Mouse (Mus musculus): Measurements from ENCODE around the gene Sgsm3. TPM values are rescaled to one million over a fixed set of nuclear protein-coding genes. Genes with fewer than 3 reads are reported as not detected.

Sgsm3 gene
- total and polyA plus RNA-seq, 2 experiments from 2014 or later: 67.2 to 78.9 TPM

DNA sequence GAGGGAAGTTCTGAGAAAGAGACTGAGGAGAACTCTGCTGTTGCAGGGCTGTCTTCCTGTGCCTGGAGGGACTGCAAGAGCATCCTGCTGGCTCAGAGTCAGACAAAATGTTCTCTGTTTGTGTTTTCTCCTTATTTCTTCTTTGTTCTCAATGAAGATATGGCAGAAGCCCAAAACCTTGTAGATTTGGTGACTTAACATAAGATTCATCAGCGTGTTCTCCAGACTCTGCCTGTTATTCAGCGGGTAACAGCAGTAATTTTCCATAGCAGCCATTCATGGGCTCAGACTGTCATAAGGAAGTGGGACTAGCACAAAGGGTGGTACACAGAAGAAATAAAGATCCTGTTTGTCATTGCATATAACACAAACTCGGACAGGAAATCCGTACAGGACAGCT, 2.0 kb downstream of the Sgsm3 start:
- DNase-seq: peak; percentile 6
- TF ChIP-seq CTCF (IDR thresholded peaks at IDR 0.05; ENCODE audit: low read depth): no peak
- no peak overlapping the region for H3K4me2 ChIP-seq (ENCODE audit: low read depth)

DNA sequence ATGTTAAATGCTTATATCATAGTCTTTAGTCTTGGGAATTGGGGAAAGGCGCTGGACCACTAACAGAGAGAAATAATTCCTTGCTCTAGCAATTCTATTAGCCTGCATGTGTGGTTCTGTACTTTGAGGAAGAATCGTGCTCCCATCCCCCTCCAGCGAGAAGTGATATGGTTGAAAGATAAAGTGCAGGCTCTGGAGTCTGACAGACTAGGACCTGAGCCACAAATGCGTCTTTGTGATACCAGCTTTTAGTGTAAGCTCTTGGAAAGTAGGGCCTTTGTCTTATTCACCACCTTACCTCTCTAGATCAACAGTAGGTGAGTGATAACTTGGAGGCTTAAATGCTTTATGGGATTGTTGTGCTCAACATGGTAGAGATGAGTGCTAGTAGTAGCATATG, 3.6 kb downstream of the Sgsm3 start:
- no peak for DNase-seq
- no peak for TF ChIP-seq CTCF (IDR thresholded peaks at IDR 0.05; ENCODE audit: low read depth)
- Histone ChIP-seq H3K36me3 (ENCODE audit: insufficient read depth) (no peaks in the 10 kb centered on the region), H3K4me1 (ENCODE audit: insufficient read depth) (no peaks in the 10 kb centered on the region), H3K4me2 (ENCODE audit: low read depth) (no peak overlapping the region), H3K27me3 (ENCODE audit: insufficient read depth, low read length) (no peaks in the 10 kb centered on the region), H3K4me3 (ENCODE audit: low read depth, low read length) (no peak overlapping the region), H3K9ac (no peak overlapping the region), H3K27ac (ENCODE audit: low read depth, low read length) (no peak overlapping the region), H3K9me3 (ENCODE audit: low read length) (no peaks in the 10 kb centered on the region)
- 93% methylated on average over 4 of the region's 4 CpGs for WGBS
- no peak for ATAC-seq

More for the DNA sequence above, 2.0 kb downstream of the Sgsm3 start:
- 66% methylated on average over 4 of the region's 4 CpGs for WGBS
- Histone ChIP-seq H3K36me3 (ENCODE audit: insufficient read depth) (no peaks in the 10 kb centered on the region), H3K27me3 (ENCODE audit: insufficient read depth, low read length) (no peaks in the 10 kb centered on the region), H3K4me1 (ENCODE audit: insufficient read depth) (no peaks in the 10 kb centered on the region), H3K9ac (no peak overlapping the region), H3K9me3 (ENCODE audit: low read length) (no peaks in the 10 kb centered on the region), H3K27ac (ENCODE audit: low read depth, low read length) (no peak overlapping the region), H3K4me3 (ENCODE audit: low read depth, low read length) (no peak overlapping the region)
- no peak for ATAC-seq

- no peaks in the 10 kb centered on the region for H3K9me3 ChIP-seq (ENCODE audit: low read length)
- H3K4me1 ChIP-seq (ENCODE audit: insufficient read depth): no peaks in the 10 kb centered on the region
- H3K4me3 ChIP-seq (ENCODE audit: low read depth, low read length): no peak overlapping the region
- H3K27me3 ChIP-seq (ENCODE audit: insufficient read depth, low read length): no peaks in the 10 kb centered on the region
- no peak for TF ChIP-seq CTCF (IDR thresholded peaks at IDR 0.05; ENCODE audit: low read depth)
- no peak overlapping the region for H3K9ac ChIP-seq
- ATAC-seq (no peak), DNase-seq (no peak)
- 86% methylated on average over 2 of the region's 2 CpGs for WGBS
- H3K4me2 ChIP-seq (ENCODE audit: low read depth): no peak overlapping the region
- no peak overlapping the region for H3K27ac ChIP-seq (ENCODE audit: low read depth, low read length)
- no peaks in the 10 kb centered on the region for H3K36me3 ChIP-seq (ENCODE audit: insufficient read depth)
Measured at GRCm38 (mm10) chr15:80983264-80983663, 5.7 kb downstream of the Sgsm3 start.

- Histone ChIP-seq H3K4me3 (ENCODE audit: low read depth, low read length) (no peak overlapping the region), H3K9me3 (ENCODE audit: low read length) (no peaks in the 10 kb centered on the region), H3K4me1 (ENCODE audit: insufficient read depth) (no peaks in the 10 kb centered on the region), H3K27ac (ENCODE audit: low read depth, low read length) (no peak overlapping the region), H3K9ac (no peak overlapping the region), H3K27me3 (ENCODE audit: insufficient read depth, low read length) (no peaks in the 10 kb centered on the region), H3K4me2 (ENCODE audit: low read depth) (no peak overlapping the region), H3K36me3 (ENCODE audit: insufficient read depth) (no peaks in the 10 kb centered on the region)
- ATAC-seq (no peak), DNase-seq (no peak)
- TF ChIP-seq CTCF (IDR thresholded peaks at IDR 0.05; ENCODE audit: low read depth): no peak
- 44% methylated on average over 1 of the region's 1 CpGs for WGBS
Measured at GRCm38 (mm10) chr15:80988331-80988730, 10.8 kb downstream of the Sgsm3 start.

- 76% methylated on average over 3 of the region's 3 CpGs for WGBS
- Histone ChIP-seq H3K36me3 (ENCODE audit: insufficient read depth) (no peaks in the 10 kb centered on the region), H3K4me2 (ENCODE audit: low read depth) (no peak overlapping the region), H3K9me3 (ENCODE audit: low read length) (no peaks in the 10 kb centered on the region), H3K4me3 (ENCODE audit: low read depth, low read length) (no peak overlapping the region), H3K4me1 (ENCODE audit: insufficient read depth) (no peaks in the 10 kb centered on the region), H3K27ac (ENCODE audit: low read depth, low read length) (no peak overlapping the region), H3K27me3 (ENCODE audit: insufficient read depth, low read length) (no peaks in the 10 kb centered on the region), H3K9ac (no peak overlapping the region)
- ATAC-seq: no peak
- TF ChIP-seq CTCF (IDR thresholded peaks at IDR 0.05; ENCODE audit: low read depth): no peak
- no peak for DNase-seq
Measured at GRCm38 (mm10) chr15:80989712-80990111, 12.1 kb downstream of the Sgsm3 start.

GRCm38 (mm10) chr15:80994959-80995358, 17.4 kb downstream of the Sgsm3 start:
- Histone ChIP-seq H3K27ac (ENCODE audit: low read depth, low read length) (no peak overlapping the region), H3K9me3 (ENCODE audit: low read length) (no peaks in the 10 kb centered on the region), H3K36me3 (ENCODE audit: insufficient read depth) (no peaks in the 10 kb centered on the region), H3K4me1 (ENCODE audit: insufficient read depth) (no peaks in the 10 kb centered on the region), H3K27me3 (ENCODE audit: insufficient read depth, low read length) (no peaks in the 10 kb centered on the region), H3K4me2 (ENCODE audit: low read depth) (no peak overlapping the region), H3K9ac (no peak overlapping the region), H3K4me3 (ENCODE audit: low read depth, low read length) (no peak overlapping the region)
- no peak for ATAC-seq
- no peak for DNase-seq
- TF ChIP-seq CTCF (IDR thresholded peaks at IDR 0.05; ENCODE audit: low read depth): no peak
- 83% methylated on average over 5 of the region's 5 CpGs for WGBS

GRCm38 (mm10) chr15:80996090-80996835, 18.7 kb downstream of the Sgsm3 start:
- Histone ChIP-seq H3K4me1 (ENCODE audit: insufficient read depth) (no peaks in the 10 kb centered on the region), H3K27ac (ENCODE audit: low read depth, low read length) (no peak overlapping the region), H3K9me3 (ENCODE audit: low read length) (no peaks in the 10 kb centered on the region), H3K27me3 (ENCODE audit: insufficient read depth, low read length) (no peaks in the 10 kb centered on the region), H3K4me3 (ENCODE audit: low read depth, low read length) (no peak overlapping the region), H3K9ac (no peak overlapping the region), H3K36me3 (ENCODE audit: insufficient read depth) (no peaks in the 10 kb centered on the region), H3K4me2 (ENCODE audit: low read depth) (no peak overlapping the region)
- DNase-seq (no peak), ATAC-seq (no peak)
- WGBS: 77% methylated on average over 6 of the region's 6 CpGs
- TF ChIP-seq CTCF (IDR thresholded peaks at IDR 0.05; ENCODE audit: low read depth): no peak
